Mouse (Mus musculus): ENCODE measurements around the gene Serping1. TPM values are rescaled to one million over a fixed set of nuclear protein-coding genes. Genes with fewer than 3 reads are reported as not detected.

Gene Serping1
- polyA plus RNA-seq, 1 experiment from 2014 or later, result 32.2 TPM

- H3K4me2 ChIP-seq, result peak within 1 kb of the TSS; percentile 81
- peak within 1 kb of the TSS; percentile 82 for H3K9ac ChIP-seq
- H3K27me3 ChIP-seq (replicated peaks), result no peaks in the 10 kb centered on the region
- peaks cover 23% of the 10 kb centered on the region for H3K36me3 ChIP-seq
- H3K4me3 ChIP-seq, result peak within 1 kb of the TSS; percentile 67
- WGBS, result under 1% methylated on average over 39 of the region's 39 CpGs
- H3K4me1 ChIP-seq (replicated peaks), result peaks cover 17% of the 10 kb centered on the region
- peak within 1 kb of the TSS; percentile 88 for H3K27ac ChIP-seq (ENCODE audit: poor library complexity, severe bottlenecking)
- H3K9me3 ChIP-seq (replicated peaks), result no peaks in the 10 kb centered on the region
- ATAC-seq (ENCODE audit: insufficient number of reproducible peaks, low FRiP score), result peak; percentile 98
These were observed 47.9 kb downstream of the Serping1 start, which contains the start of gene Clp1 for GRCm38 (mm10) chr2:84727172-84727858. Gene Clp1, minus strand, starts transcription at chr2:84727350.

- peaks cover 17% of the 10 kb centered on the region for H3K4me1 ChIP-seq (replicated peaks)
- no peak for ATAC-seq (ENCODE audit: insufficient number of reproducible peaks, low FRiP score)
- WGBS, result 3% methylated on average over 9 of the region's 9 CpGs
These were observed 48.5 kb downstream of the Serping1 start for GRCm38 (mm10) chr2:84726716-84727115.

DNA sequence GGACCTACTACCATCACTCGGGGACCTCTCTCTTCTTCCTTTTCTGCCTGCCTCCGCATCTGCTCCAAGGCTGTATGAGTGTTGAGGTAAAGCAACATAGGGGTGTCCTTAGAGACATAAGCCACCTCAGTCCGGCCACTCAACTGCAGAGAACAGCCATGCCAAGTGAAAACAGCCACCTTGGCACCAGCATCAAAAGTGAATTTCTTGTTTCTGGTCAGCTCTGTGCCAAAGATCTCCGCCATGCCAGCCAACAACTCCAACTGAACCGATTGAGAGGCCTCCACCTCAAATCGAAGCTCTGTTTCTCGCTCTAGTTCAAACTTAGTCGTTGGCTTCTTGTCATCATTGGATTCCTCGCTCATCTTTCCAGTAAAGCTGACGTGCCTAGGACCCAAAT is 49.5 kb downstream of the Serping1 start:
- ATAC-seq (ENCODE audit: insufficient number of reproducible peaks, low FRiP score), result no peak

More at GRCm38 (mm10) chr2:84726716-84727115, 48.5 kb downstream of the Serping1 start:
- Histone ChIP-seq H3K4me2 (peak overlapping the region; percentile 81), H3K27ac (ENCODE audit: poor library complexity, severe bottlenecking) (no peak overlapping the region), H3K9me3 (replicated peaks) (no peaks in the 10 kb centered on the region), H3K4me3 (peak overlapping the region; percentile 67), H3K36me3 (peaks cover 26% of the 10 kb centered on the region), H3K9ac (peak overlapping the region; percentile 82), H3K27me3 (replicated peaks) (no peaks in the 10 kb centered on the region)

DNA sequence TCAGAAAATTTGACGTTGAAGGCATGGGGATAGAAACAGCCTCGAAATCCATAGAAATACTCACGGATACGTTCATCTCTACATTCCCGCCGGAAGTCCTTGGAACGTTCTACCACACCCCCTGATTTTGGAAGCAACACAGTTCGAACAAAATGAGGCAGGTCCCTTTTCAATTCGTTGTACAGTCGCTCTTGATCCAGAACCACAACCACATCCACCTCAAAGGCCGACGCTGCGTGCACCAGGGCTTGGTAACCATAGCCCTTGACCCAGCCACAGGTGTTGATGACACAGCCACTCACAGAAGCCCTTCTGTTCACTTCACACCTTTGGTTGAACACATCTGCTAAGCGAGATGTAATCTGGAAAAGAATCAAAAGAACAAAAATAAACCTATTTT is 51.4 kb downstream of the Serping1 start:
- WGBS, result 91% methylated on average over 14 of the region's 14 CpGs
- Histone ChIP-seq H3K4me3 (no peak overlapping the region), H3K27me3 (replicated peaks) (no peaks in the 10 kb centered on the region), H3K9me3 (replicated peaks) (no peaks in the 10 kb centered on the region), H3K9ac (no peak overlapping the region), H3K27ac (ENCODE audit: poor library complexity, severe bottlenecking) (no peak overlapping the region), H3K36me3 (peaks cover 33% of the 10 kb centered on the region), H3K4me1 (replicated peaks) (peaks cover 17% of the 10 kb centered on the region), H3K4me2 (no peak overlapping the region)
- no peak for ATAC-seq (ENCODE audit: insufficient number of reproducible peaks, low FRiP score)

More for the DNA sequence above, 49.5 kb downstream of the Serping1 start:
- Histone ChIP-seq H3K4me1 (replicated peaks) (peaks cover 17% of the 10 kb centered on the region), H3K4me2 (peak overlapping the region; percentile 81), H3K27ac (ENCODE audit: poor library complexity, severe bottlenecking) (no peak overlapping the region), H3K9ac (peak overlapping the region; percentile 41; the same call in 1 of the 2 replicates), H3K9me3 (replicated peaks) (no peaks in the 10 kb centered on the region), H3K27me3 (replicated peaks) (no peaks in the 10 kb centered on the region), H3K36me3 (peaks cover 33% of the 10 kb centered on the region), H3K4me3 (no peak overlapping the region)
- 90% methylated on average over 10 of the region's 10 CpGs for WGBS

DNA sequence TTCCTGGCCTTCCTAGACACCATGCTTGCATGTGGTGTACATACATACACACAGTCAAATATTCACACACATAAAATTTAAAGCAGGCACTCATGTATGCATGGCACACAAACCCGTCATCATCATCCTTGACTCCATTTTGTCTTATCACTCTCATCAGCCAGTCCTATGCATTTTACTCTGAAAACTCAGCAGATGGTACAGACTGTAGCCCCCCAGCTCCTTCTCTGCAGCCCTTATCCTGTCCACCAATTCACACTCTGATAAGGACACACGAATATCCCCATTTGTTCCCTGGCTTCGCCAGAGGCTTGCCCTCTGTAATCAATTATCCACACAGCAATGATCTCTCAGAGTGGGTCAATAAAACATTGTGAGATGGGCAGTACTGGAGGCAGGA is 54.1 kb downstream of the Serping1 start:
- H3K4me3 ChIP-seq, result no peak overlapping the region
- no peak for ATAC-seq (ENCODE audit: insufficient number of reproducible peaks, low FRiP score)
- no peak overlapping the region for H3K4me2 ChIP-seq
- WGBS, result 66% methylated on average over 3 of the region's 3 CpGs
- no peak overlapping the region for H3K9ac ChIP-seq
- H3K27me3 ChIP-seq (replicated peaks), result no peaks in the 10 kb centered on the region
- no peaks in the 10 kb centered on the region for H3K9me3 ChIP-seq (replicated peaks)
- H3K36me3 ChIP-seq, result peaks cover 33% of the 10 kb centered on the region
- H3K27ac ChIP-seq (ENCODE audit: poor library complexity, severe bottlenecking), result no peak overlapping the region
- H3K4me1 ChIP-seq (replicated peaks), result peaks cover 22% of the 10 kb centered on the region

DNA sequence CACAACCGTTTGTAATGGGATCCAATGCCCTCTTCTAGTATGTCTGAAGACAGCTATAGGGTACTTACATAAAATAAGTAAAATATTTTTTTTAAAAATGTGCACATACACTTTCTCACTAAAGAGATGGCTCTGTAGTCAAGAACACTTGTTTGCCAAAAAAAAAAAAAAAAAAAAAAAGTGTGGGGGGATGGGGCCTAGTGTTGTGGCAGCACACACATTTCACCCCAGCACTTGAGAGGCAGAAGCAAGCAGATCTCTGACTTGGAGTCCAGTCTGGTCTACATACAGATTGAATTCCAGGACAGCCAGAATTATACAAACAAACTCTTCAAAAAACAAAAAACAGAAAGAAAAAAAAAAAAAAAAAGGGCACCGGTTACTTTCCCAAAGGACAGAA is 54.5 kb downstream of the Serping1 start:
- H3K4me2 ChIP-seq, result no peak overlapping the region

DNA sequence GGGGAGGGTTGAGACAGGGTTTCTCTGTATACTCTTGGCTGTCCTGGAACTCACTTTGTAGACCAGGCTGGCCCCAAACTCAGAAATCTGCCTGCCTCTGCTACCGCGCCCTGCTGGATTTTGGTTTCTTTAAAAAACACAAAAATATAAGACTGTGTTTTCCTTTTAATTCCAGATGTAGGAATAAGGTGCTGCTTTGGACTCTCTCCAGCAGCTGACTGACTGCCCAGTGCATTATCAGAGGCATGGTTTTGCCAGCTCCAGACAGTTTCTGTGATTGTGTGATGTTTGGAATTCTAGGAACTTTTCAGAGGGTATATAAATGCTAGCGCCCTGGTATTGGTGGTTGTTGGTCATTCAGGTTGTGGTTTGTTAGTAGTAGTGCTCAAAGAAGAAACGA is 57.9 kb downstream of the Serping1 start:
- WGBS, result 85% methylated on average over 4 of the region's 4 CpGs
- no peaks in the 10 kb centered on the region for H3K27me3 ChIP-seq (replicated peaks)
- no peak overlapping the region for H3K4me3 ChIP-seq
- H3K4me2 ChIP-seq, result no peak overlapping the region
- H3K36me3 ChIP-seq, result peaks cover 11% of the 10 kb centered on the region
- no peaks in the 10 kb centered on the region for H3K9me3 ChIP-seq (replicated peaks)
- H3K27ac ChIP-seq (ENCODE audit: poor library complexity, severe bottlenecking), result no peak overlapping the region
- H3K4me1 ChIP-seq (replicated peaks), result peaks cover 21% of the 10 kb centered on the region
- no peak overlapping the region for H3K9ac ChIP-seq
- ATAC-seq (ENCODE audit: insufficient number of reproducible peaks, low FRiP score), result no peak

More for the DNA sequence above, 54.5 kb downstream of the Serping1 start:
- Histone ChIP-seq H3K4me3 (no peak overlapping the region), H3K9ac (no peak overlapping the region), H3K9me3 (replicated peaks) (no peaks in the 10 kb centered on the region), H3K27ac (ENCODE audit: poor library complexity, severe bottlenecking) (no peak overlapping the region), H3K27me3 (replicated peaks) (no peaks in the 10 kb centered on the region), H3K4me1 (replicated peaks) (peaks cover 18% of the 10 kb centered on the region), H3K36me3 (peaks cover 32% of the 10 kb centered on the region)
- ATAC-seq (ENCODE audit: insufficient number of reproducible peaks, low FRiP score), result no peak
- 88% methylated on average over 2 of the region's 2 CpGs for WGBS

GRCm38 (mm10) chr2:84716423-84717355 is 58.6 kb downstream of the Serping1 start:
- no peak for ATAC-seq (ENCODE audit: insufficient number of reproducible peaks, low FRiP score)

DNA sequence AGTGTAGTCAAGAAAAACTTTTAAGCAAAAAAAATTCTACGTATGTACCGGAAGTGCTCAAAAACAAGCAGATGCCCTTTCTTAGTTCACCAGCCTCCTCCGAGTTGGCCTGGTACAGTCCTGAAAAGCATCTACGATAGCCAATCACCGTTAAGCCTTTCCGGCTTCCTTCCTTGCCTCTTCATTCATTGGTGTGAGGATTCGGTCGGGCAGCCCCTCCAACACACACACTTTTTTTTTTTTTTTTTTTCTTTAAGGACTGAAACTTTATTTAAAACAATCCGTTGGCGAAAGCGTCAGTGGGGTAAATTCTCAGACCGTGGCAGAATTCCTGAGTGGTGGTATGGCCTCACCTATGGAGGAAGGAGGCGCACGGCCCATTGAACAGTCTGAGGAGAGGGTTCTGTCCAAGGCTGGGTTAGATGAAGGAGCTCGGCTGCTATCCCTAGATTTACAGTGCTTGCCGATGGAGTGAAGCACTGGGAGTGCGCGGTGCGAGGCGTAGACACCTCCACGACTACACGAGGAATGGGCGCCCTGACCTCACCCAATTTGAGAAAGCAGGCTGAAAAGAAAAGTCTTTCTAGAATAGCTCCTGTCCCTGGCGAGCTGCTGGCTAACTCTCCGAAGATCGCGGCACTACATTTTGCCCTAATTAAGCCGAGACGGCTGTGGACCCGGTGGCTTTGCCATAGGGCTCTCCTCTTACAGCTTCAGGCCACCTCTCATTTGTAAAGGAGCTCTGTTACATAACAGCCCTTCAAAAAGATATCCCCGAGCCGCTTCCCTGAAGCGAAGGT is 59.5 kb downstream of the Serping1 start:
- H3K4me3 ChIP-seq, result peak overlapping the region; percentile 76
- peaks cover 2% of the 10 kb centered on the region for H3K36me3 ChIP-seq
- H3K9me3 ChIP-seq (replicated peaks), result no peaks in the 10 kb centered on the region
- peaks cover 23% of the 10 kb centered on the region for H3K4me1 ChIP-seq (replicated peaks)
- H3K4me2 ChIP-seq, result peak overlapping the region; percentile 92
- under 1% methylated on average over 33 of the region's 33 CpGs for whole genome bisulfite sequencing
- H3K27ac ChIP-seq (ENCODE audit: poor library complexity, severe bottlenecking), result peak overlapping the region; percentile 96
- H3K9ac ChIP-seq, result peak overlapping the region; percentile 94
- peak; percentile 93 for ATAC-seq (ENCODE audit: insufficient number of reproducible peaks, low FRiP score)
- H3K27me3 ChIP-seq (replicated peaks), result no peaks in the 10 kb centered on the region

More at GRCm38 (mm10) chr2:84716423-84717355, 58.6 kb downstream of the Serping1 start:
- peak overlapping the region; percentile 96 for H3K27ac ChIP-seq (ENCODE audit: poor library complexity, severe bottlenecking)
- peak overlapping the region; percentile 74 for H3K9ac ChIP-seq
- H3K4me2 ChIP-seq, result peak overlapping the region; percentile 92
- no peaks in the 10 kb centered on the region for H3K27me3 ChIP-seq (replicated peaks)
- H3K9me3 ChIP-seq (replicated peaks), result no peaks in the 10 kb centered on the region
- 22% methylated on average over 9 of the region's 9 CpGs for WGBS
- H3K36me3 ChIP-seq, result peaks cover 8% of the 10 kb centered on the region
- H3K4me3 ChIP-seq, result peak overlapping the region; percentile 76
- peaks cover 23% of the 10 kb centered on the region for H3K4me1 ChIP-seq (replicated peaks)
